Mouse (Mus musculus) cerebellum, adult 18-20 months (tissue): Measurements from ENCODE around the gene Slc16a1.
A peak's percentile ranks its signal among the peaks of the same experiment; 100 is the strongest.
"Not testable (repeated sequence)": the region's sequence is repeated elsewhere in the genome, so short reads cannot be mapped to it uniquely, and the experiment has no call there.

Experiments
- DNase-seq, 2 experiments: peaks; one replicate each; pipeline ENCODE4 v3.0.0; 2021

Slc16a1 gene

GRCm38 (mm10) chr3:104675258-104675851 lies 36.9 kb downstream of the Slc16a1 start:
- peak; percentile 84 to 87 for DNase-seq

DNA sequence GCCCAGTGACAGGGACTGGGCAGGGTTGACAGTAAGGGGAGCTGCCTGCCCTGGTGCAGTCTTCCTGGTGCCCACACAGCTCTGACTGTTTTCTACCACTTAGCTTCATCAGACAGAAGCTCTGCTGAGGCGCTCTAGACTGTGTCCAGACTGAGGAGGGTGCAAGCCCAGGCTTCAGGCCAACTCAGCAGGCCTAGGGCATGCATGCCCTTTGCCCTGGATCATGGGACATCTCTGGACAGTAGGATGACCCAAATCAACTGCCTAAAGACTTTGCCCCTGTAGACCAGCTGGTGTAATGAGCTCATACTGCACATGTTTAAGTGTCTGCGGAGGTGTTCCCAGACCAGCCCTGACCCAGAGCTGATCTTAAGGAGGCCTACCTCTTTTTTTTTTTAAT lies 39.3 kb downstream of the Slc16a1 start:
- no peak for DNase-seq

- DNase-seq, result no peak
These were observed 40.4 kb downstream of the Slc16a1 start for GRCm38 (mm10) chr3:104678826-104679225.

DNA sequence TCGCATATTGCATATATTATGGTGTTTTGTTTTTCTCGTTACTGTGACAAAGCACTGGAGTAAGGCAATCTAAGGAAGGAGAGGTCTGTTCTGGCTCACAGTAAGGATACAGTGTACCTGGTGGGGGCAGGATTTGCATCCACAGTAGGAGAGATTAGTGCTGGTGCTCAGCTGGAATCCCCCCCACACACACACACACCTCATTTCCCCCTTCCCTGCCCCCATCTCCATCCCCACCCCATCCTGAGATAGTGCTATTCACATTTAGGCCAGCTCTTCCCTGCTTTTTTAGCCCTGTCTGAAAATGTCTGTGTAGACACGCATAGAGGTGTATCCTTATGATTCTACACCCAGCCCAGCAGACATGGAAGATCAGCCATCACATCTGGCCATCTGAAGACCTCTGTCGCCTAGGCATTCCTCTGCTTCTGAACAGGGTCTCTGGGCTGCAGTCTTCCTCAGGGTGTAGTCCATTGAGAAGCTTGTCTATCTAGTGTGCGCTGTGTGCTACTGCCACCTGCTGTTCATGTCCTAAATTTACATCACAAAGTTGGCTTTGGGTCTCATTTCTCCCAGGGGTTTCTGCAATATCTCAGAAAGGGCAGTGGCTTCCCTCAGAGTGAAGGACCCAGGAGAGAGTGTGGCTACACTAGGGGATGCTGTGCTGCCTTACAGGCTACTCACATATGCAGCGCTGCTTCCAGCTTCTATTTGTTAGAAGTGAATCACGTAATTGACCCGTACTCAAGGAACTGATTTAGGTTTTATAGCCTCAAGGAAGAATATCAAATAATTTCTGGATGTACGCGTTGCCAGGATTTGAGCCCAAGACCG lies 44.4 kb downstream of the Slc16a1 start:
- peak; percentile 55 to 70 for DNase-seq

DNA sequence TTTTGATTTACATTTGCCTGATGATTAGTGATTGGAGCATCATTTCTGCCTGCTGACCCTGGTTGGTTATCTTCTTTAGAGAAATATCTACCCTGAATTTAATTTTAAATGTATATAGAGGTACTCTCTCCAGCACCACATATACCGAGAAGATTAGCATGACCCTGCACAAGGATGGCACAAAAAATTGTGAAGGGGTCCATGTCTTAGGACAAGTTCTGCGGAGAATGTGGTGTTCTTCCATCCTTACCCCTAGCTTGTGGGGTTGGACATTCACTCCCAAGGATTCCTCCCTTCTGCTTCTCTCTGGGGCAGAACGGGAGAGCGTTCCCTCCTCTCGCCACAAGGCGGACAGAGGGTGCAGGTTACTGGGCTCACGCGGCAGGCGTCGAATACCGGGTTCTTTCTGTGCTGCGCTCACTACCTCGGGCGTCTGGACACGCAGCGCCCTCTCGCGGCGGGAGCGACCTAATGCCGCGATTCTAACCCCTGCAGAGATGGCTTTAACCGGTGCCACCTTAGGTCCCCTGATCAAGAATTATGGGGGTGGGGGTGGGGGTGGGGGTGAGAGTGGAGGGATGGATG lies 62.4 kb downstream of the Slc16a1 start:
- DNase-seq, result peak; percentile 53 to 63

GRCm38 (mm10) chr3:104701761-104702160 lies 63.3 kb downstream of the Slc16a1 start:
- no peak for DNase-seq

DNA sequence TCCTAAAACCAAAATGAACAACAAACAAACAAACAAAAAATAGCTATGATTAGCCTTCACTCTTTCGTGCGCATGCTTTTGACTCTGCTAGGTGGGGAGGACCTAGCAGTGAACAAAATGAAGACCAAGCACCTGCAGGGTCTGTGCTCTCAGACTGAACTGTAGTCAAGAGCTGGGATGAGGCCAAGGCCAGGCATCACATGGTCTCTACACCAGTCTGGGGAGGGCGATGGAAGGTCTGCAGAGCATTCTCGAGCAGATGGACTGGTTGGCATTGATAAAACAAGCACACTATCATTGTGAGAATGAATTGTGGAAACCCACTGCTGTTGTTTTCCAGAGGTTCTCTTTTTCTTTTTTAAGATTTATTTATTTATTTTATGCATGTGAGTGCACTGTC lies 65.5 kb downstream of the Slc16a1 start:
- DNase-seq, result no peak

DNA sequence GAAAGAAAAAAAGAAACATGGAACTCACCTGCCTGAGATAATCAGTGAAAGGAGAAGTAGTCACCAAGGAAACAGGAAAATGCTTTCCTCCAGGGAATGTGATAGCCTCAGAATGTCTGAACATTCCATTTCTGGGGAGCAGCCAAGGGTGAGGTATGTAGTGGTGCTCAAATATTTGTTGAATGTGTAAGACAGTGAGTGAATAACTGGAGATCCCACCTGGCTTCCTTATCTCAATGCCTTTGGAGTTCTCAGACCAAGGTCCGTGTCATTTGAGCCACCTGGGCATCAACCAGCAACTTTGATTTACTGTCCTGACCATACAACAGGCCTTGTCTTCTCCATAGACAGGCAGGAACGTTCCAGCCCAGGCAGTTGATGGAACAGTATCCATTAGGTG lies 68.0 kb downstream of the Slc16a1 start:
- no peak for DNase-seq

GRCm38 (mm10) chr3:104706951-104707771 lies 68.7 kb downstream of the Slc16a1 start:
- DNase-seq, result not testable (repeated sequence)

- not testable (repeated sequence) for DNase-seq
These were observed 69.3 kb downstream of the Slc16a1 start for GRCm38 (mm10) chr3:104707772-104708144.
